Mouse (Mus musculus): ENCODE measurements around the gene Pparg.

DNA sequence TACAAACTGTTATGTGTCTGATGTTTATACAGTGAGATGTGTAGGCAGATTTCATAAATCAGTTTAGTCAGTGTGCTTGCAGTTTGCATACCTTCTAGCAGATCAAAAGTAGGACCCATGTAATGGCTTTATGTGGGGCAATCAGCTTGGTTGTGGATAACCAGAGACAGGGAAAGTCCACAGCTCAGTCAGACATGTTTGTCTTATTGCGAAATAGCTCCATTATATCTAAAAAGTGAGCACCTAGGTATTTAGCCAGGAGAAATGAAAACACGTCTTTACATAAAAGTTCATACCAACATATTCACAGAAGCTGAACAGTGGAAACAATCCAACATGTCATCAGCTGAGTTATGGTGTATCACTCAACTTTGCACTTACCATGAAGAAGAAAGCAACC is 20.7 kb upstream of the Pparg start:
- TF ChIP-seq CTCF (IDR thresholded peaks at IDR 0.05; ENCODE audit: extremely low read depth, insufficient read depth, insufficient read length, insufficient replicate concordance) (no peak), POLR2A (IDR thresholded peaks at IDR 0.05; ENCODE audit: low read depth, low read length) (no peak)
